Mouse (Mus musculus) MEL (cell line): ENCODE results near the gene Hnrnpa1.

Experiments
- SIN3A ChIP-seq: IDR thresholded peaks from 2 replicates; pipeline ENCODE4 v1.6.1; 2012; ENCODE audit warnings: low read length, improper control_type of control experiment, inconsistent platforms
- USF1 ChIP-seq: IDR thresholded peaks from 2 replicates; pipeline ENCODE4 v1.6.1; 2014; ENCODE audit warnings: low read depth, mild to moderate bottlenecking, inconsistent platforms, low read length, improper control_type of control experiment, moderate library complexity

DNA sequence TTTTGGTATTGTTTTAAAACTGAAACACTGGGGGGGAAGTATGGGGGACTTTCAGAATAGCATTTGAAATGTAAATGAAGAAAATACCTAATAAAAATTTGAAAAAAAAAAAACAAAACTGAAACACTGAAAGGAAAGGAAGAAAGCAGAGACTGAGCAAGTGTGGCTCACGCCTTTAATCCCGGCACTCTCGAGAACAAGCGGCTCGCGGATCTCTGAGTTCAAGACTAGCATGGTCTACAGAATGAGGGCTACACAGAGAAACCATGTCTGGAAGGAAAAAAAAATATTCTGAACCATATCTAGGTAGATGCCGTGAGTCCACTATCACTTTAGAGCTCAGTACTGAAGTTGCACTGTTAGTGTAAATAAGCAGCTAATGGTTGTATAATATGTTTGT lies 2.9 kb upstream of the Hnrnpa1 start:
- TF ChIP-seq SIN3A (no peak), USF1 (no peak)
